Mouse (Mus musculus): ENCODE results near the gene Mfsd4b1. TPM values are rescaled to one million over a fixed set of nuclear protein-coding genes. Genes with fewer than 3 reads are reported as not detected.

Mfsd4b1 gene
- total RNA-seq, 1 experiment: 0.09 TPM

DNA sequence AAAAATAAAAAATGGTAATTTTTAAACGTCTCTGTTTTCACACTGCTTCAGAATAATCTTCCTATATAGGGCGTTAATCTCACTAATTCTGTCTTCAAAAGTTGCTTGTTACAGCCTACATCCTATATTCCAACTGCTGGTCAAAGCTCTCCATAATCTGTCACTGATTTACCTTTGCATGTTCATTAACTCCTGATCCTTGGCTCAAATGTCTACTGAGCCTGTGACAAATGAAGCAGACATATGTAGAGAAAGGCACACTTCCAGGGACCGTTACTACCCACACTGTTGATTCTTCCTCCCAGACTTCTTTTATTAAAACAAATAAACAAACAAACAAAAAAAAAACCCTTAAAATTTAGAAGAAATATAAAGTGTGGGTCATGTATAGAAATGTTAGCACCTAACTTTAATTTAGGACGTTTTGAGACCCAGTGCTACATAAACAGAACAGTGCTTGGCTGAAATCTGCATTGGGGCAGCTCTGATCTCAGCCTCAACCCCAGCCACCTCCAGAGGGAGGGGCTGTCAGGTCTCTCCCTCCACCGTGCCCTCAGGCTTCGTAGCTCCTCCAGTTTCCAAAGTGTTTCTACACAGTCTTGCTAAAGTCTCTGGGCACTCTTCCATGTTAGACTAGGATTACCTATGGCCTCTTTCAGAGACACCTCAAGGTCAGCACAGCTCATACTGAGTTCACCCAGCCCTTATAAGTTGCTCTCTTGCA lies 33.2 kb upstream of the Mfsd4b1 start:
- no peak for DNase-seq (ENCODE audit: low read depth, low spot score)
- Histone ChIP-seq H3K27ac (ENCODE audit: insufficient read depth, low read depth, low read length, poor library complexity, severe bottlenecking) (no peak overlapping the region), H3K4me3 (ENCODE audit: insufficient read depth in 1 of 2, low read depth in 1 of 2, low read length in 2 of 2, poor library complexity in 1 of 2, severe bottlenecking in 1 of 2) (no peak overlapping the region), H3K36me3 (ENCODE audit: control insufficient read depth, insufficient read depth, low read length, poor library complexity, severe bottlenecking) (no peaks in the 10 kb centered on the region), H3K9ac (ENCODE audit: insufficient read depth, low read depth, low read length, poor library complexity, severe bottlenecking) (no peak overlapping the region), H3K9me3 (ENCODE audit: control insufficient read depth, insufficient read depth, low read depth, low read length) (no peaks in the 10 kb centered on the region), H3K4me1 (ENCODE audit: control insufficient read depth in 2 of 2, insufficient read depth in 2 of 2, low read length in 2 of 2, poor library complexity in 1 of 2) (no peaks in the 10 kb centered on the region)
- in situ Hi-C loops (cut with MboI; ENCODE audit: low sequenced_read_pairs in 2 of 2, unreplicated experiment in 2 of 2): no loop called here
- no peak for TF ChIP-seq HCFC1 (IDR thresholded peaks at IDR 0.05; ENCODE audit: borderline replicate concordance, insufficient read depth, low read length)
- no peak for TF ChIP-seq MAFK (IDR thresholded peaks at IDR 0.05; ENCODE audit: insufficient read depth, low read depth, low read length)
- TF ChIP-seq ZC3H11A (IDR thresholded peaks at IDR 0.05; ENCODE audit: borderline replicate concordance, low read depth, low read length): no peak
- no peak for TF ChIP-seq ZNF384 (IDR thresholded peaks at IDR 0.05; ENCODE audit: low read depth, low read length)
- no peak for TF ChIP-seq CHD2 (IDR thresholded peaks at IDR 0.05; ENCODE audit: low read depth, low read length)

DNA sequence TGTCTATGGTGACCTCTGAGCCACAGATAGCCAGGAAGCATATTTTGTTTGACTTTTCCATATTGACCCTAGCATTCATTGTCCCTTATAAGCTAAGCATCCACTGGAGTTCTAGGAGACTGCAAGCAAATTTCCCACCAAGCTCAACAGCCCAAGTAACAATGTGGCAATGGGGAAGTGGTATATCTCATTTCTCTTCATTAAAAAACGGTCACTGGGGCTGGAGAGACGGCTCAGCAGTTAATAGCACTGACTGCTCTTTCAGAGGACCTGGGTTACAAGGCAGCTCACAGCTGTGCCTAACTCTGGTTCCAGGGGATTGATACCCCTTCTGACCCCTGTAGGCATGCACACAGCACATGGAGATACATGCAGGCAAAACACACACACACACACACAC lies 32.5 kb upstream of the Mfsd4b1 start:
- in situ Hi-C loops (cut with MboI; ENCODE audit: low sequenced_read_pairs in 2 of 2, unreplicated experiment in 2 of 2): no loop called here
- no peaks in the 10 kb centered on the region for H3K4me1 ChIP-seq (ENCODE audit: control insufficient read depth in 2 of 2, insufficient read depth in 2 of 2, low read length in 2 of 2, poor library complexity in 1 of 2)
- no peak for TF ChIP-seq ZNF384 (IDR thresholded peaks at IDR 0.05; ENCODE audit: low read depth, low read length)
- TF ChIP-seq CHD2 (IDR thresholded peaks at IDR 0.05; ENCODE audit: low read depth, low read length): no peak
- no peak for TF ChIP-seq ZC3H11A (IDR thresholded peaks at IDR 0.05; ENCODE audit: borderline replicate concordance, low read depth, low read length)
- no peak for TF ChIP-seq HCFC1 (IDR thresholded peaks at IDR 0.05; ENCODE audit: borderline replicate concordance, insufficient read depth, low read length)
- no peak for TF ChIP-seq MAFK (IDR thresholded peaks at IDR 0.05; ENCODE audit: insufficient read depth, low read depth, low read length)
- no peak for DNase-seq (ENCODE audit: low read depth, low spot score)
- H3K4me3 ChIP-seq (ENCODE audit: insufficient read depth in 1 of 2, low read depth in 1 of 2, low read length in 2 of 2, poor library complexity in 1 of 2, severe bottlenecking in 1 of 2): no peak overlapping the region
- no peak overlapping the region for H3K27ac ChIP-seq (ENCODE audit: insufficient read depth, low read depth, low read length, poor library complexity, severe bottlenecking)
- no peaks in the 10 kb centered on the region for H3K36me3 ChIP-seq (ENCODE audit: control insufficient read depth, insufficient read depth, low read length, poor library complexity, severe bottlenecking)
- no peaks in the 10 kb centered on the region for H3K9me3 ChIP-seq (ENCODE audit: control insufficient read depth, insufficient read depth, low read depth, low read length)
- no peak overlapping the region for H3K9ac ChIP-seq (ENCODE audit: insufficient read depth, low read depth, low read length, poor library complexity, severe bottlenecking)

DNA sequence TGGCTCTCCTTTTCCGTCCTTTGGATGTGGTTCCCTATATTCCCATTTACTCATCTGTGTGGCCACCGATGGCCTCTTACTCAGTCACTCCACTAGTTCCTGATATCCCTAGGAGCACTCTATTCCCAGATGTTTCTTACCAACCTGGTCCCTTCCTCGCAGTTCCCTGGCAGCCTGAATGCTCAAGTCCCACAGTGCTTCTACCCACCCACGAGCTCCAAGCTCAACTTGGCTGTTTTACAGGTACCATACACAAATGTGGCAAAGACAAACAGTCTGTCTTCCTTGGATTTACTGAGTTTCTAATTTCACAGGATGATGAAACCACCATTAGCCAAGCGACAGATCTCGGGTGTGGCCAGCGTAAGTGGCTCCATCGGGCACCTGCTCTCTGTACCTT lies 29.4 kb upstream of the Mfsd4b1 start:
- TF ChIP-seq CHD2 (IDR thresholded peaks at IDR 0.05; ENCODE audit: low read depth, low read length) (no peak), ZNF384 (IDR thresholded peaks at IDR 0.05; ENCODE audit: low read depth, low read length) (no peak), MAFK (IDR thresholded peaks at IDR 0.05; ENCODE audit: insufficient read depth, low read depth, low read length) (no peak), ZC3H11A (IDR thresholded peaks at IDR 0.05; ENCODE audit: borderline replicate concordance, low read depth, low read length) (no peak)
- no peak for DNase-seq (ENCODE audit: low read depth, low spot score)
- Histone ChIP-seq H3K9me3 (ENCODE audit: control insufficient read depth, insufficient read depth, low read depth, low read length) (no peaks in the 10 kb centered on the region), H3K4me3 (ENCODE audit: insufficient read depth in 1 of 2, low read depth in 1 of 2, low read length in 2 of 2, poor library complexity in 1 of 2, severe bottlenecking in 1 of 2) (no peak overlapping the region), H3K4me1 (ENCODE audit: control insufficient read depth in 2 of 2, insufficient read depth in 2 of 2, low read length in 2 of 2, poor library complexity in 1 of 2) (no peaks in the 10 kb centered on the region), H3K36me3 (ENCODE audit: control insufficient read depth, insufficient read depth, low read length, poor library complexity, severe bottlenecking) (no peaks in the 10 kb centered on the region), H3K9ac (ENCODE audit: insufficient read depth, low read depth, low read length, poor library complexity, severe bottlenecking) (no peak overlapping the region), H3K27ac (ENCODE audit: insufficient read depth, low read depth, low read length, poor library complexity, severe bottlenecking) (no peak overlapping the region)
- in situ Hi-C loops (cut with MboI; ENCODE audit: low sequenced_read_pairs in 2 of 2, unreplicated experiment in 2 of 2): no loop called here

DNA sequence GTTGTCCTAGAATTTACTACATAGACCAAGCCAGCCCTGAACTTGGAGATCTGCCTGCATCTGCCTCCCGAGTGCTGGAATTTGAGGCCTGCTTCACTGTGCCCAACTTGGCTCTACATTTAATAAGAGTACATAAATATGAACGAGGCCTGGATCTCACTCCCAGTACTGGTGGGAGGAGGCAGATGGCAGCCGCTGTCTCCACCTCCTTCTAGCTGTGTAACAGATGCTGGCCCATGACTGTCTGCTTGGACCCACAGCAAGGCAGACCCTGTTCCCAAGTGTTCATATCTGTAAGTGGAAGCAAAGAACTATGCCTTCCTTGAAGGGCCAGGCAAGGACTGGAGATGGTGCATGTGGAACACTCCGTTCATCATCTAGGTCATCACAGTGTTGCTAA lies 28.8 kb upstream of the Mfsd4b1 start:
- no peaks in the 10 kb centered on the region for H3K4me1 ChIP-seq (ENCODE audit: control insufficient read depth in 2 of 2, insufficient read depth in 2 of 2, low read length in 2 of 2, poor library complexity in 1 of 2)
- H3K4me3 ChIP-seq (ENCODE audit: insufficient read depth in 1 of 2, low read depth in 1 of 2, low read length in 2 of 2, poor library complexity in 1 of 2, severe bottlenecking in 1 of 2): no peak overlapping the region
- no peak overlapping the region for H3K27ac ChIP-seq (ENCODE audit: insufficient read depth, low read depth, low read length, poor library complexity, severe bottlenecking)
- in situ Hi-C loops (cut with MboI; ENCODE audit: low sequenced_read_pairs in 2 of 2, unreplicated experiment in 2 of 2): no loop called here
- H3K36me3 ChIP-seq (ENCODE audit: control insufficient read depth, insufficient read depth, low read length, poor library complexity, severe bottlenecking): no peaks in the 10 kb centered on the region
- no peak overlapping the region for H3K9ac ChIP-seq (ENCODE audit: insufficient read depth, low read depth, low read length, poor library complexity, severe bottlenecking)
- TF ChIP-seq ZC3H11A (IDR thresholded peaks at IDR 0.05; ENCODE audit: borderline replicate concordance, low read depth, low read length) (no peak), ZNF384 (IDR thresholded peaks at IDR 0.05; ENCODE audit: low read depth, low read length) (no peak), MAFK (IDR thresholded peaks at IDR 0.05; ENCODE audit: insufficient read depth, low read depth, low read length) (no peak), HCFC1 (IDR thresholded peaks at IDR 0.05; ENCODE audit: borderline replicate concordance, insufficient read depth, low read length) (no peak), CHD2 (IDR thresholded peaks at IDR 0.05; ENCODE audit: low read depth, low read length) (no peak)
- no peaks in the 10 kb centered on the region for H3K9me3 ChIP-seq (ENCODE audit: control insufficient read depth, insufficient read depth, low read depth, low read length)
- DNase-seq (ENCODE audit: low read depth, low spot score): no peak
